Mouse (Mus musculus) liver, embryonic 13.5 days (tissue): Measurements from ENCODE around the gene Pgpep1. TPM values are rescaled to one million over a fixed set of nuclear protein-coding genes. Genes with fewer than 3 reads are reported as not detected.

ENCODE experiments used
- ATAC-seq: fragments of 200-750 bp; cut with Nextera tagmentation; 2 replicates; pipeline ENCODE4 v1.8.0; 2017; ENCODE audit warnings: low read depth, mild to moderate bottlenecking, moderate number of reproducible peaks, moderate library complexity
- DNase-seq: peaks from one replicate; pipeline ENCODE4 v3.0.0; 2022
- H3K27ac ChIP-seq: fragments of 300-500 bp; sonication (generic); 2 replicates; pipeline ENCODE4 v1.5.1; 2015; ENCODE audit warnings: moderate library complexity, mild to moderate bottlenecking, inconsistent platforms
- H3K27me3 ChIP-seq: fragments of 300-500 bp; sonication (generic); 2 replicates; pipeline ENCODE4 v1.6.1; 2015; ENCODE audit warnings: mild to moderate bottlenecking, inconsistent platforms
- H3K36me3 ChIP-seq: fragments of 300-500 bp; sonication (generic); 2 replicates; pipeline ENCODE4 v1.6.1; 2015; ENCODE audit warnings: mild to moderate bottlenecking, inconsistent platforms
- H3K4me1 ChIP-seq: fragments of 300-500 bp; sonication (generic); replicated peaks from 2 replicates; pipeline ENCODE4 v1.6.1; 2015; ENCODE audit warnings: inconsistent platforms
- H3K4me2 ChIP-seq: fragments of 300-500 bp; sonication (generic); 2 replicates; pipeline ENCODE4 v1.6.1; 2015; ENCODE audit warnings: inconsistent platforms, mild to moderate bottlenecking, moderate library complexity
- H3K4me3 ChIP-seq: fragments of 300-500 bp; sonication (generic); replicated peaks from 2 replicates; pipeline ENCODE4 v1.5.1; 2015; ENCODE audit warnings: mild to moderate bottlenecking, inconsistent platforms
- H3K9ac ChIP-seq: fragments of 300-500 bp; sonication (generic); 2 replicates; pipeline ENCODE4 v1.6.1; 2015; ENCODE audit warnings: mild to moderate bottlenecking, inconsistent platforms
- H3K9me3 ChIP-seq: fragments of 300-500 bp; sonication (generic); replicated peaks from 2 replicates; pipeline ENCODE4 v1.6.1; 2016; ENCODE audit warnings: inconsistent platforms
- WGBS: fragments of 180-500 bp; shearing (Covaris S2); methylation state at CpG from one replicate; pipeline ENCODE4 v1.1.7; 2015; ENCODE audit not compliant: insufficient replicate concordance; 5-methylcytosine and 5-hydroxymethylcytosine counted together
- polyA plus RNA-seq: library from polyadenylated mRNA; unstranded; fragments of >200 nt; fragmentation: Nextera tagmentation; extraction: Ambion mirVana; gene quantifications from 2 replicates; pipeline ENCODE4 v1.2.1, GENCODE M21; 2015

Pgpep1 gene
- polyA plus RNA-seq, 1 experiment from 2014 or later: 17.9 TPM

GRCm38 (mm10) chr8:70629574-70630531 is 30.3 kb downstream of the Pgpep1 start:
- DNase-seq (peak; percentile 81), ATAC-seq (peak; percentile 78)
- Histone ChIP-seq H3K9ac (peak overlapping the region; percentile 70), H3K27ac (peak overlapping the region; percentile 85), H3K36me3 (no peaks in the 10 kb centered on the region), H3K27me3 (peaks cover 10% of the 10 kb centered on the region), H3K4me3 (peak overlapping the region; percentile 65), H3K9me3 (no peaks in the 10 kb centered on the region), H3K4me2 (peak overlapping the region; percentile 89), H3K4me1 (peaks cover 58% of the 10 kb centered on the region)
- WGBS: under 1% methylated on average over 60 of the region's 60 CpGs

GRCm38 (mm10) chr8:70628986-70629490 is 31.1 kb downstream of the Pgpep1 start:
- H3K27me3 ChIP-seq: peaks cover 10% of the 10 kb centered on the region
- 61% methylated on average over 7 of the region's 7 CpGs for WGBS
- H3K9ac ChIP-seq: peak overlapping the region; percentile 70
- peak overlapping the region; percentile 65 for H3K4me3 ChIP-seq
- no peaks in the 10 kb centered on the region for H3K36me3 ChIP-seq
- peaks cover 58% of the 10 kb centered on the region for H3K4me1 ChIP-seq
- DNase-seq (no peak), ATAC-seq (no peak)
- H3K27ac ChIP-seq: peak overlapping the region; percentile 85
- peak overlapping the region; percentile 89 for H3K4me2 ChIP-seq
- H3K9me3 ChIP-seq: no peaks in the 10 kb centered on the region

- ATAC-seq: no peak
Observed at GRCm38 (mm10) chr8:70627041-70627440, 33.1 kb downstream of the Pgpep1 start.

GRCm38 (mm10) chr8:70625104-70625503 is 35.1 kb downstream of the Pgpep1 start:
- Histone ChIP-seq H3K36me3 (no peaks in the 10 kb centered on the region), H3K4me3 (no peak overlapping the region), H3K27me3 (no peaks in the 10 kb centered on the region), H3K27ac (0 out of 2 replicates have a peak overlapping the region, but pooled peaks have one; percentile 92), H3K9me3 (no peaks in the 10 kb centered on the region), H3K9ac (no peak overlapping the region), H3K4me1 (peaks cover 68% of the 10 kb centered on the region), H3K4me2 (no peak overlapping the region)
- WGBS: 27% methylated on average over 5 of the region's 5 CpGs
- no peak for DNase-seq
- ATAC-seq: no peak

More at GRCm38 (mm10) chr8:70627041-70627440, 33.1 kb downstream of the Pgpep1 start:
- Histone ChIP-seq H3K27me3 (peaks cover 10% of the 10 kb centered on the region), H3K9me3 (no peaks in the 10 kb centered on the region), H3K4me2 (no peak overlapping the region), H3K4me1 (peaks cover 63% of the 10 kb centered on the region), H3K36me3 (no peaks in the 10 kb centered on the region), H3K27ac (no peak overlapping the region), H3K4me3 (no peak overlapping the region), H3K9ac (no peak overlapping the region)
- 72% methylated on average over 5 of the region's 5 CpGs for WGBS
- DNase-seq: no peak

GRCm38 (mm10) chr8:70622220-70622619 is 38.0 kb downstream of the Pgpep1 start:
- 11% methylated on average over 3 of the region's 3 CpGs for WGBS
- peak overlapping the region; percentile 92 for H3K27ac ChIP-seq
- no peaks in the 10 kb centered on the region for H3K27me3 ChIP-seq
- H3K4me2 ChIP-seq: peak overlapping the region; percentile 49
- peak overlapping the region; percentile 54 for H3K9ac ChIP-seq
- H3K4me3 ChIP-seq: no peak overlapping the region
- H3K36me3 ChIP-seq: no peaks in the 10 kb centered on the region
- DNase-seq (peak; percentile 79), ATAC-seq (peak; percentile 77)
- no peaks in the 10 kb centered on the region for H3K9me3 ChIP-seq
- peaks cover 85% of the 10 kb centered on the region for H3K4me1 ChIP-seq

GRCm38 (mm10) chr8:70618888-70619334 is 41.3 kb downstream of the Pgpep1 start:
- no peaks in the 10 kb centered on the region for H3K27me3 ChIP-seq
- DNase-seq (peak; percentile 93), ATAC-seq (peak; percentile 82)
- WGBS: 3% methylated on average over 9 of the region's 9 CpGs
- H3K9ac ChIP-seq: peak overlapping the region; percentile 67
- no peaks in the 10 kb centered on the region for H3K36me3 ChIP-seq
- H3K27ac ChIP-seq: peak overlapping the region; percentile 92
- no peaks in the 10 kb centered on the region for H3K9me3 ChIP-seq
- H3K4me2 ChIP-seq: peak overlapping the region; percentile 59
- H3K4me1 ChIP-seq: peaks cover 99% of the 10 kb centered on the region
- peak overlapping the region; percentile 32 for H3K4me3 ChIP-seq

- DNase-seq (no peak), ATAC-seq (0 out of 2 replicates have a peak, but pooled peaks have one; percentile 4)
- Histone ChIP-seq H3K4me2 (peak overlapping the region; percentile 59), H3K4me3 (peak overlapping the region; percentile 18), H3K9ac (peak overlapping the region; percentile 67), H3K9me3 (no peaks in the 10 kb centered on the region), H3K27me3 (no peaks in the 10 kb centered on the region), H3K27ac (peak overlapping the region; percentile 92), H3K36me3 (no peaks in the 10 kb centered on the region), H3K4me1 (peaks cover 95% of the 10 kb centered on the region)
- 14% methylated on average over 11 of the region's 11 CpGs for WGBS
Observed at GRCm38 (mm10) chr8:70617985-70618384, 42.2 kb downstream of the Pgpep1 start.

- no peaks in the 10 kb centered on the region for H3K36me3 ChIP-seq
- ATAC-seq (no peak), DNase-seq (no peak)
- peak overlapping the region; percentile 10; the same call in 1 of the 2 replicates for H3K4me2 ChIP-seq
- H3K9me3 ChIP-seq: no peaks in the 10 kb centered on the region
- 32% methylated on average over 11 of the region's 11 CpGs for WGBS
- H3K9ac ChIP-seq: 0 out of 2 replicates have a peak overlapping the region, but pooled peaks have one; percentile 7
- peaks cover 88% of the 10 kb centered on the region for H3K4me1 ChIP-seq
- H3K27me3 ChIP-seq: no peaks in the 10 kb centered on the region
- peak overlapping the region; percentile 18; the same call in 1 of the 2 replicates for H3K4me3 ChIP-seq
- H3K27ac ChIP-seq: peak overlapping the region; percentile 15
Observed at GRCm38 (mm10) chr8:70616645-70617044, 43.5 kb downstream of the Pgpep1 start.

- Histone ChIP-seq H3K36me3 (no peaks in the 10 kb centered on the region), H3K4me2 (peak within 1 kb of the TSS; percentile 10; the same call in 1 of the 2 replicates), H3K27ac (peak within 1 kb of the TSS; percentile 68), H3K27me3 (no peaks in the 10 kb centered on the region), H3K4me1 (peaks cover 88% of the 10 kb centered on the region), H3K4me3 (peak within 1 kb of the TSS; percentile 18; the same call in 1 of the 2 replicates), H3K9me3 (no peaks in the 10 kb centered on the region), H3K9ac (peak within 1 kb of the TSS; percentile 16; the same call in 1 of the 2 replicates)
- DNase-seq (no peak), ATAC-seq (no peak)
- 22% methylated on average over 3 of the region's 3 CpGs for WGBS
Observed at GRCm38 (mm10) chr8:70615894-70616293, 44.3 kb downstream of the Pgpep1 start, which contains the start of gene Lrrc25. TSS of gene Lrrc25 (plus strand) at chr8:70616155.

- DNase-seq: no peak
- Histone ChIP-seq H3K27me3 (no peaks in the 10 kb centered on the region), H3K9ac (peak overlapping the region; percentile 16; the same call in 1 of the 2 replicates), H3K36me3 (no peaks in the 10 kb centered on the region), H3K4me3 (no peak overlapping the region), H3K27ac (peak overlapping the region; percentile 68), H3K4me1 (peaks cover 87% of the 10 kb centered on the region), H3K9me3 (no peaks in the 10 kb centered on the region), H3K4me2 (no peak overlapping the region)
- no peak for ATAC-seq
- 82% methylated on average over 8 of the region's 8 CpGs for WGBS
Observed at GRCm38 (mm10) chr8:70615281-70615680, 44.9 kb downstream of the Pgpep1 start.

GRCm38 (mm10) chr8:70614469-70614868 is 45.7 kb downstream of the Pgpep1 start:
- 64% methylated on average over 5 of the region's 5 CpGs for WGBS
- Histone ChIP-seq H3K4me1 (peaks cover 87% of the 10 kb centered on the region), H3K4me3 (no peak overlapping the region), H3K9ac (no peak overlapping the region), H3K4me2 (no peak overlapping the region), H3K9me3 (no peaks in the 10 kb centered on the region), H3K27me3 (peaks cover under 1% of the 10 kb centered on the region; the same call in 1 of the 2 replicates), H3K36me3 (no peaks in the 10 kb centered on the region), H3K27ac (peak overlapping the region; percentile 68)
- DNase-seq (no peak), ATAC-seq (no peak)
